Mouse (Mus musculus): ENCODE measurements around the gene Klhl31. TPM values are rescaled to one million over a fixed set of nuclear protein-coding genes. Genes with fewer than 3 reads are reported as not detected.

Gene Klhl31
- polyA plus RNA-seq (2015; fragmentation: Nextera tagmentation; extraction: Ambion mirVana) = 0.05 and 0.14 TPM in 2 replicates

DNA sequence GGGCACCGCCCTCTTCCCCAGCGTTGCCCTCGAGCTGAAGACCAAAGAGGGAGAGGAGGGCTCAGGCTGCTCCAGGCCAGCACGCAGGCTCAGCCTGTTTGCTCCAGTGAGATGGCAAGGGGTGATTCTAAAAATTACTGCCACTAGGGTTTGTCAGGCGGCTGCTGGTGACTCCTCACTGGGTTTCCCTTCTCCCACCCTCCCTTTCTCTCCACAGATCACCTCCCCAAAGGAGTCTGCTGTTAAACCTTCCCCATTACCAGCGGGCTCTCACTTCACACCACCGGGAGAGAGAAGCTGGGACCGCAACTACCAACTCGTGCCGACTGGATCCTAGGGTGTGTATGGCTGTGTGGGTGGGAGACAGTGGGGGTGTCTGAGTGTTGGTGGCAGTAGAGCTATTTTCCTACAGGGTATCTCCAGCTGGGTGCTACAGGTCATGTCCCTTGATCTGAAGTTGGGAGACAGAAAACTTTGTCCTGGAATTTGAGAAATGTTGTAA lies at the start of gene Klhl31:
TSS of gene Klhl31 (plus strand) at position 51 of the 502 bp plus-strand sequence.

Other genes with a start within 250 kb of the Klhl31 start
- gene Lrrc1, start 91.6 kb upstream of the Klhl31 start, polyA plus RNA-seq (2015; fragmentation: Nextera tagmentation; extraction: Ambion mirVana) = 10.3 and 11.9 TPM in 2 replicates
- gene Gclc, start 118.0 kb downstream of the Klhl31 start, polyA plus RNA-seq (2015; fragmentation: Nextera tagmentation; extraction: Ambion mirVana) = 10.5 and 10.9 TPM in 2 replicates